Mouse (Mus musculus) lung, adult 2 months (tissue): ENCODE results near the gene Pik3ip1.

Experiments
- CTCF ChIP-seq: fragments of 200-500 bp; IDR thresholded peaks from 2 replicates; pipeline ENCODE4 v1.5.1; 2011; ENCODE audit warnings: mild to moderate bottlenecking, low read length, control low read depth; ENCODE audit not compliant: insufficient read depth
- POLR2A ChIP-seq: fragments of 200-500 bp; IDR thresholded peaks from 2 replicates; pipeline ENCODE4 v1.6.1; 2011; ENCODE audit warnings: low read depth, mild to moderate bottlenecking, control low read depth, low read length, borderline replicate concordance; ENCODE audit errors: extremely low read depth

- TF ChIP-seq POLR2A: no peak
- TF ChIP-seq CTCF: no peak
Measured at GRCm38 (mm10) chr11:3369449-3369848, 39.2 kb downstream of the Pik3ip1 start.
